Mouse (Mus musculus): ENCODE results near the gene Tnpo1. TPM values are rescaled to one million over a fixed set of nuclear protein-coding genes. Genes with fewer than 3 reads are reported as not detected.

The Tnpo1 gene
- total and polyA plus RNA-seq, 2 experiments from 2014 or later: 22.6 to 63.4 TPM

DNA sequence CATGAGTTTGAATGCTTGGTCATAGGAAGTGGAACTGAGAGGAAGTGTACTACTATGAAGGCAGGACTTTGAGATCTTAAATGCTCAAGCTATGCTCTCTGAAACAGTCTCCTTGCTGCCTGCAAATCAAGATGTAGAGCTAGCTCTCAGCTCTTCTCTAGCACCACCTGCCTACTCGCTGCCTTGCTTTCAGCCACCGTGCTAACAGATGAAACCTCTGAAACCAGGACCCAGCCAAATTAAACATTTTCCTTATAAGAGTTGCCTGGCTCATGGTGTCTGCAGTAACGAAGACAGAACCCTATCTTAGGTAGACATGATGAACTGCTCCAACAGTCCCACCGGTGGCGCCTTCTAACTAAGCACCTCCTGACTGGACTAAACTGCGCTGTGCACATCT lies 46.8 kb downstream of the Tnpo1 start:
- no peak overlapping the region for H3K4me2 ChIP-seq (ENCODE audit: low read depth, low read length)
- no peak for TF ChIP-seq CTCF (IDR thresholded peaks at IDR 0.05; ENCODE audit: low read depth)
- TF ChIP-seq EP300 (IDR thresholded peaks at IDR 0.05; ENCODE audit: low read depth): no peak
- DNase-seq (ENCODE audit: low spot score) (no peak), ATAC-seq (ENCODE audit: insufficient read depth, low read depth) (no peak)
- no peaks in the 10 kb centered on the region for H3K27me3 ChIP-seq (ENCODE audit: control insufficient read depth, insufficient read depth, low read length)
- H3K27ac ChIP-seq (ENCODE audit: low read depth): no peak overlapping the region
- WGBS: 92% methylated on average over 6 of the region's 6 CpGs
- H3K4me1 ChIP-seq (ENCODE audit: control insufficient read depth, insufficient read depth): peaks cover 6% of the 10 kb centered on the region; the same call in 1 of the 2 replicates
- H3K4me3 ChIP-seq (ENCODE audit: low read depth, low read length): no peak overlapping the region
- H3K9me3 ChIP-seq (replicated peaks; ENCODE audit: control insufficient read depth, low read length): no peaks in the 10 kb centered on the region
- no peak overlapping the region for H3K9ac ChIP-seq (replicated peaks; ENCODE audit: low read depth, low read length)
- H3K36me3 ChIP-seq (replicated peaks; ENCODE audit: control insufficient read depth, insufficient read depth, low read length): peaks cover 73% of the 10 kb centered on the region

DNA sequence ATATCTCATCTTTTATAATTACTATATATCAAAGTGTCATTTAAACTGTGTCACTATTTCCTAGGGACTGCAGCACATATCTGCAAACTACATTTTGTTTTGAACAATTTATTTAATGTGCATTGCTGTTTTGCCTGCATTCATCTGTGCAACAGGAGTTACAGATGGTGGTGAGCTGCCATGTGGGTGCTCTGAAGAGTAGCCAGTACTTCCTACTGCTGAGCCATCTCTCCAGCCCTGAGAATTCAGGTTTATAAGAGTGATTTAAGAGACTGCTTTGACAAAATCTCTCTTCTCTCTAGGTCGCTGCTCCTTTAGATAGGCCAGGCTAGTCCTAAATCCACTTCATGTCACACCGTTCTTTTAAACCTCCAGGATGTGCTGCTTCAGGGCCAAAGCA lies 49.0 kb downstream of the Tnpo1 start:
- ATAC-seq (ENCODE audit: insufficient read depth, low read depth): no peak
- peaks cover 73% of the 10 kb centered on the region for H3K36me3 ChIP-seq (replicated peaks; ENCODE audit: control insufficient read depth, insufficient read depth, low read length)
- H3K4me3 ChIP-seq (ENCODE audit: low read depth, low read length): no peak overlapping the region
- DNase-seq (ENCODE audit: low spot score): no peak
- 87% methylated on average over 2 of the region's 2 CpGs for WGBS
- H3K9ac ChIP-seq (replicated peaks; ENCODE audit: low read depth, low read length): no peak overlapping the region
- peaks cover 6% of the 10 kb centered on the region; the same call in 1 of the 2 replicates for H3K4me1 ChIP-seq (ENCODE audit: control insufficient read depth, insufficient read depth)
- TF ChIP-seq EP300 (IDR thresholded peaks at IDR 0.05; ENCODE audit: low read depth) (no peak), CTCF (IDR thresholded peaks at IDR 0.05; ENCODE audit: low read depth) (no peak)
- H3K27me3 ChIP-seq (ENCODE audit: control insufficient read depth, insufficient read depth, low read length): no peaks in the 10 kb centered on the region
- H3K4me2 ChIP-seq (ENCODE audit: low read depth, low read length): no peak overlapping the region
- no peak overlapping the region for H3K27ac ChIP-seq (ENCODE audit: low read depth)
- H3K9me3 ChIP-seq (replicated peaks; ENCODE audit: control insufficient read depth, low read length): no peaks in the 10 kb centered on the region

DNA sequence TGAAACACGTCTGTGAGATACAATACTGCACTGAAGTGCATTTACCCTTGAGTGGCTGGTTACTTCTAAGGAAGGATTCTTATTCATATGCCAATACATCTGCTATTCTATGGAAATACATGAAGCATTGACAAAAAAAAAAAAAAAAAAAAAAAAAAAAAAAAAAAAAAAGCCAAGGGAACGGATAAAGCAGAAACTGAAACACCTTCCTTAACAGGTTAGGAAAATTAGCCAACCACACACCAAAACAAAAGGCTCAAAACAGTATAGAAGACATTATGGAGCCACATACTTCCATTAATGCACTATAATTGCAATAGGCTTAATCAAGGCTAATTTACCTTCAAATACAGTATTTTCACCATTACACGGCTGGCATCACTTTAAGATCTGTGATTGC lies 51.5 kb downstream of the Tnpo1 start:
- Histone ChIP-seq H3K27ac (ENCODE audit: low read depth) (no peak overlapping the region), H3K4me3 (ENCODE audit: low read depth, low read length) (no peak overlapping the region), H3K4me1 (ENCODE audit: control insufficient read depth, insufficient read depth) (no peaks in the 10 kb centered on the region), H3K9me3 (replicated peaks; ENCODE audit: control insufficient read depth, low read length) (no peaks in the 10 kb centered on the region), H3K27me3 (ENCODE audit: control insufficient read depth, insufficient read depth, low read length) (no peaks in the 10 kb centered on the region), H3K4me2 (ENCODE audit: low read depth, low read length) (no peak overlapping the region), H3K36me3 (replicated peaks; ENCODE audit: control insufficient read depth, insufficient read depth, low read length) (peaks cover 74% of the 10 kb centered on the region), H3K9ac (replicated peaks; ENCODE audit: low read depth, low read length) (no peak overlapping the region)
- no peak for TF ChIP-seq CTCF (IDR thresholded peaks at IDR 0.05; ENCODE audit: low read depth)
- no peak for TF ChIP-seq EP300 (IDR thresholded peaks at IDR 0.05; ENCODE audit: low read depth)
- WGBS: 87% methylated on average over 3 of the region's 3 CpGs
- ATAC-seq (ENCODE audit: insufficient read depth, low read depth) (no peak), DNase-seq (ENCODE audit: low spot score) (no peak)

DNA sequence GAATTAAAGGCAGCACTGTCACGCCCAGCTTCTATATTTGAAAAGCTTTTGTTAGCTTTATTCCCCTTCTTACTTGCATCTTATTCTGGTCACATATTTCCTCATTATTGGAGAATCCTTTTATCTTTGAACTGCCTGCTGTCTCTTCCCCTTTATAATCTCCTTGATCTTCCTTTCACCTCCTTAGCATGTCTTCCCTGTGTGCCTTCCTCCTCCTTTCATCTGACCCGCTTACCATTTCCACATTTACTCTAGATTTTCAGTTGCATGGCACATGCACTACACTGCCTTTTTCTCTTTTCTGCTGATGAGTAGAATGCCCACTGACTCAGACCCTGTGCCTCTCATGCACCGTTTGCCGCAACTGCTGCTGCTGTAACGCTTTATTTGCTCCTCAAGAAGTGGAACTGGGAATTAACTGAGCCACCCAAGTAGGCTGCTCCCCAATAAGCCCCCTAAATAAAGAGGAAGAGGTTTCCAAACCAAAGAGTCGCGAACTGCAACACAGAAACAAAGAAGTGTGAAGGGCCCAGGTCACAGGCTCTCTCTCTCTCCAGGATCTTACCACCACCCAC lies 53.8 kb downstream of the Tnpo1 start:
- no peak overlapping the region for H3K9ac ChIP-seq (replicated peaks; ENCODE audit: low read depth, low read length)
- no peaks in the 10 kb centered on the region for H3K27me3 ChIP-seq (ENCODE audit: control insufficient read depth, insufficient read depth, low read length)
- H3K4me3 ChIP-seq (ENCODE audit: low read depth, low read length): no peak overlapping the region
- no peak for DNase-seq (ENCODE audit: low spot score)
- 89% methylated on average over 7 of the region's 7 CpGs for WGBS
- no peak overlapping the region for H3K27ac ChIP-seq (ENCODE audit: low read depth)
- no peak for TF ChIP-seq CTCF (IDR thresholded peaks at IDR 0.05; ENCODE audit: low read depth)
- no peak for TF ChIP-seq EP300 (IDR thresholded peaks at IDR 0.05; ENCODE audit: low read depth)
- no peaks in the 10 kb centered on the region for H3K4me1 ChIP-seq (ENCODE audit: control insufficient read depth, insufficient read depth)
- H3K36me3 ChIP-seq (replicated peaks; ENCODE audit: control insufficient read depth, insufficient read depth, low read length): peaks cover 71% of the 10 kb centered on the region
- H3K9me3 ChIP-seq (replicated peaks; ENCODE audit: control insufficient read depth, low read length): no peaks in the 10 kb centered on the region
- no peak overlapping the region for H3K4me2 ChIP-seq (ENCODE audit: low read depth, low read length)
- ATAC-seq (ENCODE audit: insufficient read depth, low read depth): no peak

DNA sequence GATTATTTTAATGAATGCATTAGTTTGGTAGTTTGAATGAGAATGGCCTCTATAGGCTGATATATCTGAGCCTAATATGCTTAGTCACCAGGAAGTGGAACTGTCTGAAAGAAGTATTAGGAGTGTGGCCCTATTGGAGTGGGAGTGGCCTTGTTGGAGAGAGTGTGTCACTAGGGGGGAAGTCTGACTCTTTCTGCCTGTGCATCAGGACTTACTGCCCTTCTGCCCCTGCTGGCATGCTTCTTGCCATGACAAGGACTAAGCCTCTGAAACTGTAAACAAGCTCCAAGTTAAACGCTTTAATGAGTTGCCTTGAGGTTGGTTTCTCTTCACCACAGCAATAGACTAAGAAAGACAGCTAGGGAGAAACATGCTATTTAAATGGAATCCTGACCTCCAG lies 54.9 kb downstream of the Tnpo1 start:
- no peaks in the 10 kb centered on the region for H3K4me1 ChIP-seq (ENCODE audit: control insufficient read depth, insufficient read depth)
- ATAC-seq (ENCODE audit: insufficient read depth, low read depth): no peak
- DNase-seq (ENCODE audit: low spot score): no peak
- H3K27me3 ChIP-seq (ENCODE audit: control insufficient read depth, insufficient read depth, low read length): no peaks in the 10 kb centered on the region
- no peak for TF ChIP-seq CTCF (IDR thresholded peaks at IDR 0.05; ENCODE audit: low read depth)
- TF ChIP-seq EP300 (IDR thresholded peaks at IDR 0.05; ENCODE audit: low read depth): no peak
- H3K9me3 ChIP-seq (replicated peaks; ENCODE audit: control insufficient read depth, low read length): no peaks in the 10 kb centered on the region
- 78% methylated on average over 1 of the region's 1 CpGs for WGBS
- no peak overlapping the region for H3K4me3 ChIP-seq (ENCODE audit: low read depth, low read length)
- peaks cover 75% of the 10 kb centered on the region for H3K36me3 ChIP-seq (replicated peaks; ENCODE audit: control insufficient read depth, insufficient read depth, low read length)
- no peak overlapping the region for H3K27ac ChIP-seq (ENCODE audit: low read depth)
- no peak overlapping the region for H3K9ac ChIP-seq (replicated peaks; ENCODE audit: low read depth, low read length)
- no peak overlapping the region for H3K4me2 ChIP-seq (ENCODE audit: low read depth, low read length)
